Mouse (Mus musculus) neural tube, embryonic 13.5 days (tissue): ENCODE measurements around the gene 1110059E24Rik. TPM values are rescaled to one million over a fixed set of nuclear protein-coding genes. Genes with fewer than 3 reads are reported as not detected.

Experiments
- ATAC-seq: fragments of 200-750 bp; cut with Nextera tagmentation; 2 replicates; pipeline ENCODE4 v1.8.0; 2017; ENCODE audit warnings: low read depth, mild to moderate bottlenecking, moderate TSS enrichment, moderate library complexity
- H3K27ac ChIP-seq: fragments of 300-500 bp; sonication (generic); replicated peaks from 2 replicates; pipeline ENCODE4 v1.5.1; 2015; ENCODE audit warnings: moderate library complexity, mild to moderate bottlenecking, inconsistent platforms
- H3K27me3 ChIP-seq: fragments of 300-500 bp; sonication (generic); 2 replicates; pipeline ENCODE4 v1.6.1; 2015; ENCODE audit warnings: mild to moderate bottlenecking, inconsistent platforms
- H3K36me3 ChIP-seq: fragments of 300-500 bp; sonication (generic); 2 replicates; pipeline ENCODE4 v1.6.1; 2015; ENCODE audit warnings: mild to moderate bottlenecking, inconsistent platforms
- H3K4me1 ChIP-seq: fragments of 300-500 bp; sonication (generic); replicated peaks from 2 replicates; pipeline ENCODE4 v1.6.1; 2015; ENCODE audit warnings: inconsistent platforms
- H3K4me2 ChIP-seq: fragments of 300-500 bp; sonication (generic); 2 replicates; pipeline ENCODE4 v1.6.1; 2015; ENCODE audit warnings: inconsistent platforms, mild to moderate bottlenecking, moderate library complexity
- H3K4me3 ChIP-seq: fragments of 300-500 bp; sonication (generic); 2 replicates; pipeline ENCODE4 v1.5.1; 2015; ENCODE audit warnings: mild to moderate bottlenecking, inconsistent platforms
- H3K9ac ChIP-seq: fragments of 300-500 bp; sonication (generic); 2 replicates; pipeline ENCODE4 v1.6.1; 2015; ENCODE audit warnings: moderate library complexity, mild to moderate bottlenecking, inconsistent platforms
- H3K9me3 ChIP-seq: fragments of 300-500 bp; sonication (generic); 2 replicates; pipeline ENCODE4 v1.6.1; 2016; ENCODE audit warnings: inconsistent platforms
- WGBS: fragments of 180-500 bp; shearing (Covaris S2); methylation state at CpG from one replicate; pipeline ENCODE4 v1.1.7; 2015; 5-methylcytosine and 5-hydroxymethylcytosine counted together
- polyA plus RNA-seq: library from polyadenylated mRNA; unstranded; fragments of >200 nt; fragmentation: Nextera tagmentation; extraction: Ambion mirVana; gene quantifications from 2 replicates; pipeline ENCODE4 v1.2.1, GENCODE M21; 2015

The 1110059E24Rik gene
- polyA plus RNA-seq, 1 experiment from 2014 or later = 54.8 TPM

DNA sequence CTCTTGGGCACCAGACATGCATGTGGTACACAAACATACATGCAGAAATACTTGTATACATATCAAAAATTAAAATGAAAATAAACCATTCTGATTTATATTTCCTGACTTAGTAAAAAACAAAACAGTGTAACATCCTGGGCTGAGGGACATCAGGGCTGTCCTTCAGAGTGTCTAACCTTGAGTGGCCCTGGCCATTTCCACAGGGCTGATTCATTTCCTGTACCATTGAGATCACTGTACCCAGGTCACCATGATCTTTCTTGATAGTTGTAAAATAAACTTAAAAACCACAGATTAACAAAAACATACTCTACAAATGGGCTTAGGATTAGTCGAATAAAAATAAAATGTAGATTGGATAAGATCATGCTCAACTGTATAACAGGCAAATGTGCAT is 66.2 kb downstream of the 1110059E24Rik start:
- Histone ChIP-seq H3K27ac (no peak overlapping the region), H3K4me2 (no peak overlapping the region), H3K4me3 (no peak overlapping the region), H3K9ac (no peak overlapping the region), H3K27me3 (no peaks in the 10 kb centered on the region), H3K4me1 (no peaks in the 10 kb centered on the region), H3K9me3 (no peaks in the 10 kb centered on the region), H3K36me3 (0 out of 2 replicates have a peak, but pooled peaks cover 3% of the 10 kb centered on the region)
- no peak for ATAC-seq
- WGBS = 96% methylated on average over 1 of the region's 1 CpGs

DNA sequence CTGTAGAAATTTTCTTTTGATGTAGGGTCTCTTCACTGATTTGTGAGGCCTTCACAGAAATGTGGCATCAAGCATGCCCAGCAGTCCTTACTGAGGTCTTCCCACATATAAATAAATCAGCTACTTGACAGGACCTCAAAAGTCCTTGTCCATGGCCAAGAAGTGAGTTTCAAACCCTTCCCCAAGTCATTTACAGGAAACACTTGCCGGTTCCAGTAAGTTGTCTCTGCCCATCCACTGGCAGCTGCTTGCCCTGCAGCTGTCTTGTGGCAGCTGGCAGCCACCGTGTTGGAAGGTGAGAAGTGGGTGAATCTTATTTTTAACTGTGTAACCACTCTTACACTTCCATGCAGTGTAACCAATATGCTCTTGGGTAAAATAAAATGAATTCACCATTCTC is 66.9 kb downstream of the 1110059E24Rik start:
- H3K27me3 ChIP-seq = no peaks in the 10 kb centered on the region
- no peaks in the 10 kb centered on the region for H3K9me3 ChIP-seq
- no peak overlapping the region for H3K4me2 ChIP-seq
- WGBS = 78% methylated on average over 2 of the region's 2 CpGs
- no peaks in the 10 kb centered on the region for H3K36me3 ChIP-seq
- no peak overlapping the region for H3K9ac ChIP-seq
- H3K4me1 ChIP-seq = no peaks in the 10 kb centered on the region
- no peak overlapping the region for H3K4me3 ChIP-seq
- H3K27ac ChIP-seq = no peak overlapping the region
- ATAC-seq = no peak

DNA sequence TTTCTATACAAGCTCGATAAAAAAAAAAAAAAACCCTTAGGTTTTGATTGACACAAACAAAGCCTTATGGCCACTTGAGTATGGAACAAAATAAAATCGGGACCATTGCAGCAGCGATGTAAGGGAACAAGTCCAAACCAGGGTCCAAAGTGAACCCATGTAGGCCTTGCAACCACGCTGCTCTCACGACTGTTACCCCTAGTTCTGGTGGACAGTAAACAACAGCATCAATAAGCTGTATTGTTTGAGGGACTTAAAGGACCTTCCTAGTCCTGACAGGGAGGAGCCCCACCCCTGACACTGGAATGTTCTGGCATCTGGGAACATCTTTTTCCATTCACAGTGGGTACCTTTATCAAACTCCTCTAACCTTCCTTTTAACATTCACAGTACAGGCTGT is 68.8 kb downstream of the 1110059E24Rik start:
- H3K27ac ChIP-seq = no peak overlapping the region
- no peak for ATAC-seq

DNA sequence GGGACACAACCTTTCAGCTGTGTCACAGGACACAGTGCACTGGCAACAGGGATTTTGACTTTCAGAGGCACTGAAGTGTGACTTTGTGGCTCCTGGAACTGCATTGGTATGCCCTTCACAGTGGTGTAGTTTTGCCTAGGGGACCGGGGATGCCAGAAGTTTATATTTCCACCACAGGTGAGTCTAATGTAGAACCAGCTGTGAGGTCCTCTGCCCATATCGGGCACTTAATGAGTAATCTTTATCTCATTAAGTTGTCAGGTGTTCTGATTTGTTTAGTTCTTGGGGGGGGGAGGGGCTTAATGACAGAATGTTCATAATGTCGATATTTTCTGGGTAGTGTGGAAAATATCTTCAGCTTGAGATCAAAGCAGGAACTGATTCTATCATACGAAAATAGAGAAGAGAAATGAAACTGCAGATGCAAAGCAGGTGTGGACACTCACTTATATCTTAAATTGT is 69.2 kb downstream of the 1110059E24Rik start:
- Histone ChIP-seq H3K9ac (no peak overlapping the region), H3K4me1 (no peaks in the 10 kb centered on the region), H3K4me2 (no peak overlapping the region), H3K36me3 (no peaks in the 10 kb centered on the region), H3K4me3 (no peak overlapping the region), H3K27ac (no peak overlapping the region), H3K9me3 (no peaks in the 10 kb centered on the region), H3K27me3 (no peaks in the 10 kb centered on the region)
- WGBS = 90% methylated on average over 4 of the region's 4 CpGs
- ATAC-seq = no peak

More for the DNA sequence above, 68.8 kb downstream of the 1110059E24Rik start:
- H3K9ac ChIP-seq = no peak overlapping the region
- H3K36me3 ChIP-seq = no peaks in the 10 kb centered on the region
- H3K4me2 ChIP-seq = no peak overlapping the region
- H3K9me3 ChIP-seq = no peaks in the 10 kb centered on the region
- H3K27me3 ChIP-seq = no peaks in the 10 kb centered on the region
- H3K4me3 ChIP-seq = no peak overlapping the region
- H3K4me1 ChIP-seq = no peaks in the 10 kb centered on the region
- 84% methylated on average over 5 of the region's 5 CpGs for WGBS

DNA sequence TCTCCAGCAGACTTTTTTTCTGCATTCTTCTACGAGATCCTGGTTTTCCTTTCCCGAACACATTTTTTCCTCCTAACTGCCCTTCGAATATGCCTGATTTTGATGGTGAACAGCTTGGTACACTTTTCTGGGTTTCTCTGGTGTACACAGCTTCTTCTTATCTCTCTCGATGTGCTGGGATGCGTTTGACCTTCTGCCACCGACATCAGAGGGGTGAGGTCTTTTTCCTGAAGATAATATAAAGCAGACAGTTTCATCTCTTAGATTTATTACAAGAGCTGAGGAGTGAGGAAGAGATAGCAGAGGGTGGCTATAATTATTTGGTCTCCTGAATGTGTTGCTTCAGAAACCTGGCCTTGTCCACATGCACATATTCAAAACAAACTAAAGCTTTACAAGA is 71.4 kb downstream of the 1110059E24Rik start:
- Histone ChIP-seq H3K27ac (no peak overlapping the region), H3K4me3 (no peak overlapping the region), H3K4me1 (0 out of 2 replicates have a peak, but pooled peaks cover 4% of the 10 kb centered on the region), H3K36me3 (no peaks in the 10 kb centered on the region), H3K9ac (no peak overlapping the region), H3K27me3 (no peaks in the 10 kb centered on the region), H3K4me2 (no peak overlapping the region), H3K9me3 (no peaks in the 10 kb centered on the region)
- no peak for ATAC-seq
- WGBS = 77% methylated on average over 6 of the region's 6 CpGs

DNA sequence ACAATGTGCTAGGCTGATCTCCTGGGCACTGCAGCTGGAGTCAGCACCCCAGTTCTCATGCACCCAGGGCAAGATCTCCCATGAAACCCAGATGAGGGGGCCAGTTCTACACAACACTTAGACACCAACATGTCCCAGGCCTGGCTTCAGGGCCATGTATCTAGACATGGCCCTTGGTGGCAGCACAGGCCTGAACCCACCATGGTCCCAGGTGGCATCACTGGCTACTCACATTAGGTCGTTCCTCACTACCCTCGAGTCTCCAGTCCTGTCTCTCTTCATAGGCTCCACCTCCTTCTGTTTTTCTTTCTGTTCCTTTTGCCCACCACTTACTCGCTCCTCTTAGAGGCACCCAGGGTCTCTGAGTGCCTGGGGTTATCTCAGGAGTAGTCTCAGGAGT is 72.9 kb downstream of the 1110059E24Rik start:
- no peak for ATAC-seq
- H3K9me3 ChIP-seq = no peaks in the 10 kb centered on the region
- WGBS = 84% methylated on average over 3 of the region's 3 CpGs

DNA sequence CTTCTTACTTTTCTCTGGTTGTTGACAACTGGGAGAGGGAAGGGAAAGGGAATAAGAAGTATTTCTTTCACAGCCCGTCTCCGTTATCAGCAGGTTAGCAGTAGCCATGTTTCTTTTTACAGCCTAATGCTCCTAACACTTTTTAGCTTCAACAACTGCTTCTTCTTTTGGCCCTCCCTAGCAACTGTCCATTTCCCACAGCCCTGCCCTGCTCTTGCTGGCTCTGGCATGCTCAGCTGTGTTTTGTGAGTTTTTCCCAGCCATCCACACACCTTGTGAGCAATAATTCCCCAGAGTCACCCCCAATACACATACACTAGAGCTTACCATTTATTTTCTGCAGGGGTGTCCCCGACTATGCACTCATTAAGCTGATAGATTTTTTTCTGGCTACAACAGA is 75.3 kb downstream of the 1110059E24Rik start:
- no peak for ATAC-seq
- 63% methylated on average over 3 of the region's 3 CpGs for WGBS
- H3K4me2 ChIP-seq = no peak overlapping the region

More for the DNA sequence above, 72.9 kb downstream of the 1110059E24Rik start:
- Histone ChIP-seq H3K27ac (no peak overlapping the region), H3K9ac (no peak overlapping the region), H3K4me3 (no peak overlapping the region), H3K27me3 (no peaks in the 10 kb centered on the region), H3K4me2 (no peak overlapping the region), H3K36me3 (no peaks in the 10 kb centered on the region), H3K4me1 (0 out of 2 replicates have a peak, but pooled peaks cover 7% of the 10 kb centered on the region)

DNA sequence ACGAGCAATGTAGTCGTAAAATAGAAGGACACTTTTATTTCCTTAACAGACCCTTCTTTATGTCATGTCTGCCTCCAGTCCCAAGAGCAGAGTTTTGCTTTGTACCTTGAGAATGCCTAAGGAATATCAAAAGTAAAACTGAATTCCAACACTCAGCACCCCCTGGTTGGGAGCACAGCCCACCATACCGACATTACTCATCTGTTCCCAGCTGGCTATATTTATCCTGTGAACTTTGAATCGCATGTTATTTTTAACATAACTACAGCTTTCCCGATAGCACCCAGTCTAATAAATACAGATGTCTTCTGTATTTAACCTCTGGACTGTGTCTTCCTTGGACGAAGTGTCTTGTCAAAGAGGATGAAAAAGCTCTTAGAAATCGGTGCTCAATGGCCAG is 80.8 kb downstream of the 1110059E24Rik start:
- H3K9me3 ChIP-seq = no peaks in the 10 kb centered on the region
- 54% methylated on average over 7 of the region's 7 CpGs for WGBS
- no peak overlapping the region for H3K27ac ChIP-seq
- peaks cover 23% of the 10 kb centered on the region; the same call in 1 of the 2 replicates for H3K4me1 ChIP-seq
- no peaks in the 10 kb centered on the region for H3K36me3 ChIP-seq
- H3K9ac ChIP-seq = no peak overlapping the region
- H3K27me3 ChIP-seq = no peaks in the 10 kb centered on the region
- H3K4me2 ChIP-seq = peak overlapping the region; percentile 4; the same call in 1 of the 2 replicates
- no peak overlapping the region for H3K4me3 ChIP-seq
- no peak for ATAC-seq

More for the DNA sequence above, 75.3 kb downstream of the 1110059E24Rik start:
- no peaks in the 10 kb centered on the region for H3K36me3 ChIP-seq
- no peak overlapping the region for H3K27ac ChIP-seq
- no peak overlapping the region for H3K9ac ChIP-seq
- H3K4me3 ChIP-seq = no peak overlapping the region
- 0 out of 2 replicates have a peak, but pooled peaks cover 7% of the 10 kb centered on the region for H3K4me1 ChIP-seq
- H3K9me3 ChIP-seq = no peaks in the 10 kb centered on the region
- no peaks in the 10 kb centered on the region for H3K27me3 ChIP-seq

DNA sequence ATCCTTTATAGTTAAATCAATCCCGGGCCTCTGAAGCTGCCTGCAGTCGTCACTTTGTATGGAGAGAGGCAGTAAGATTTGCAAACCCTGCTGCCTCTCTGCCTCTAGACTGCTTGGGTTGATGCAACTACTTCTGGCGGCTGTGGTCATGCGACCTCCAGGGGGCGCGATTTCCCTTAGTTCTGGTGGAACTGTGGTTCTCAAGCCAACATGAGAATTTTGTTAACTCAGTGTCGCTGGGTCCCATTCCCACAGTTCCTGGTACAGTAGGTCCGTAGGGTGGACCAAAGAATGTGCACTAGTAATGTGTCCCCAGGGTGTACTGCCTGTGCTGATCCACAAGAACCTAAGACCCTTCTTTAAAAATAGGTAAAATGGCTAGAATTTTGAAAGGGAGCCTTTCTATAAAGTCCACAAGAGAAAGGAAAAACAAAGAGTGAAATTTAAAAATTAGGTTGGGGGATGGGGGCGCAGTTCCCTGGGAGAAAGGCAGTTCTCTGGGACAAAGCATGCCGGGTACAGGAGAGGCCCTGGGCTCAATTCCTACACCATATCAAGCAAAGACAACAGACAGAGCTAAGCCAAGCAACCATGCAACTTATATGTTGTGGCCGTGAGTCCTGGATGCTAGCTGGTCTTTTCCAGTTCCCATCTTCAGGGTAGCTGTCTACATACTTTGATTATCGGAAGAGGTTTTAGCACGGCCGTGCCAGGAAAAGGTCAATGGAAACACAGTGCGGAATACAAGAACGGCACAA is 81.4 kb downstream of the 1110059E24Rik start:
- H3K4me3 ChIP-seq = no peak overlapping the region
- WGBS = 31% methylated on average over 16 of the region's 16 CpGs
- H3K9ac ChIP-seq = no peak overlapping the region
- H3K4me2 ChIP-seq = peak overlapping the region; percentile 4; the same call in 1 of the 2 replicates
- H3K9me3 ChIP-seq = no peaks in the 10 kb centered on the region
- peak; percentile 77 for ATAC-seq
- no peaks in the 10 kb centered on the region for H3K27me3 ChIP-seq
- no peak overlapping the region for H3K27ac ChIP-seq
- no peaks in the 10 kb centered on the region for H3K36me3 ChIP-seq
- peaks cover 19% of the 10 kb centered on the region; the same call in 1 of the 2 replicates for H3K4me1 ChIP-seq

DNA sequence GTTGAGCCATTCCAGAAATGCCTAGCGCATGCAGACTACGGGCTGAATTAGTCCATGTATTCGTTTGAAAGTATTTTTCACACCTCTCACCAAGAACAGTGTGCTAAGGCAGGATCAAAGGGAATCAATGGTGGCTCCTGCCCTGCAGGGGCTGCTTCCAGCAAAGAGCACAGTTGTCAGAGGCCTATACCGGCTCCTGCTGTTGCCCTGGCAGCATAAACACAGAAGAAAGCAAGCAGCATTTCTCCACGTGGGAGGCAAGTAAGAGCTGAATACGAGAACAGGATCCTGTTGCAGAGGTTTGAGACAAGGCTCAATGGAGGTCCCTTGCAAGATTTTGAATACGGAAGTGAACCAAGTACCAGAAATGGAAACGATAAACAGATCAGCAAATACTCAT is 82.0 kb downstream of the 1110059E24Rik start:
- H3K4me1 ChIP-seq = peaks cover 16% of the 10 kb centered on the region; the same call in 1 of the 2 replicates
- 38% methylated on average over 8 of the region's 8 CpGs for WGBS
- ATAC-seq = peak; percentile 52; the same call in 1 of the 2 replicates
- H3K9ac ChIP-seq = no peak overlapping the region
- H3K4me3 ChIP-seq = no peak overlapping the region
- H3K36me3 ChIP-seq = no peaks in the 10 kb centered on the region
- no peak overlapping the region for H3K4me2 ChIP-seq
- H3K27ac ChIP-seq = no peak overlapping the region
- no peaks in the 10 kb centered on the region for H3K9me3 ChIP-seq
- no peaks in the 10 kb centered on the region for H3K27me3 ChIP-seq

DNA sequence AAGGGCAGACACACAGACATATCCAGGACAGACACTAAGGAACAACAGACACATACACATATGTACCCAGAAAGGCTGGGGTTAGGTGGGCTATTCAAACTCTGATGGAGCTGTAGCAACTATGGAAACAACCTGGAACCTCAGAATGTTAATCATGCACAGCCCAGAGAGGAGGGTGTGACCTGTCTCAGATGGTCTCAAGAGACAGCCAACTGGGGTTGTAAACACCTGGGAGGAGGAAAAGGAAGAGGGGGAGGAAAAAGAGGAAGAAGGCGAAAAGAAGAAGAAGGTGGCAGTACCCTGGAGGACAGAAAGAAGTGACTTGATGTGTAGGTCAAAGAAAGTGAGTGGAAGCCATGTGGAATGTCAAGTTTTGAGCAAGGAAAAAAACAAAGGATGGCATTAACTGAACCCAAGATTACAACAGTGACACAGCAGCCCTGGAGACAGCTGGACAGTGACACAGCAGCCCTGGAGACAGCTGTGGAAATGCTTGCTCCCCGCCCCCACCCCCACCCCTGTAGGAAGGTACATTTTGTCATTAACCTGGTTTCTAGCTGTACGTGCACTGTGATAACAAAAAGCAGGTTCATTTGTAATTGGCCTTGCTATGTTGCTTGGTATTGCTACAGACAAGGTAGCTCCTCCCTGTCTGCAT is 84.1 kb downstream of the 1110059E24Rik start:
- Histone ChIP-seq H3K9ac (no peak overlapping the region), H3K9me3 (no peaks in the 10 kb centered on the region), H3K4me2 (no peak overlapping the region), H3K27ac (no peak overlapping the region), H3K36me3 (no peaks in the 10 kb centered on the region), H3K4me1 (peaks cover 16% of the 10 kb centered on the region; the same call in 1 of the 2 replicates), H3K4me3 (no peak overlapping the region), H3K27me3 (no peaks in the 10 kb centered on the region)
- WGBS = 83% methylated on average over 3 of the region's 3 CpGs
- no peak for ATAC-seq

DNA sequence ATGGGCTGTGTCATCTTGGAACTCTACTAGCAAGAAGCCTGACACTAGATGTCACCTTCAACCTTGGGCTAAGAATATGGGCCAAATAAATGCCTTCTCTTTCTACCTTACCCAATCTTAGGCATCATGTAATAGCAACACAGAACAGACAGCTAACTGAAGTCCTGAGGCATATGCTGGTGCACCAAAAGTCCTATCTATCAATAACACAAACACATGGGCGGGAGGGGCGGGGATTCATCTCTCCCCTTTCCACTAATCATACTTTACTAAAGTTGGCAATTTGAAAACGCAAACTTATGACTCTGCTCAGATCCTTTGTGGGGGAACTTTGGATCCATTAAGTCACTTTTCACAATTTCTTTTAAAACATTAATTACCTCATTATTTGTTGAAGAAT is 84.8 kb downstream of the 1110059E24Rik start:
- Histone ChIP-seq H3K9me3 (no peaks in the 10 kb centered on the region), H3K36me3 (no peaks in the 10 kb centered on the region), H3K27ac (no peak overlapping the region), H3K4me3 (no peak overlapping the region), H3K4me2 (no peak overlapping the region), H3K4me1 (peaks cover 16% of the 10 kb centered on the region; the same call in 1 of the 2 replicates), H3K27me3 (no peaks in the 10 kb centered on the region), H3K9ac (no peak overlapping the region)
- no peak for ATAC-seq
- 90% methylated on average over 3 of the region's 3 CpGs for WGBS
